Mouse (Mus musculus): Measurements from ENCODE around the gene Gap43.
"Not testable (repeated sequence)": the region's sequence is repeated elsewhere in the genome, so short reads cannot be mapped to it uniquely, and the experiment has no call there.

The Gap43 gene

GRCm38 (mm10) chr16:42294481-42294880, 46.0 kb downstream of the Gap43 start:
- no peak for DNase-seq (ENCODE audit: low spot score in 2 of 2)

GRCm38 (mm10) chr16:42294056-42294455, 46.4 kb downstream of the Gap43 start:
- DNase-seq (ENCODE audit: low spot score in 2 of 2): no peak

DNA sequence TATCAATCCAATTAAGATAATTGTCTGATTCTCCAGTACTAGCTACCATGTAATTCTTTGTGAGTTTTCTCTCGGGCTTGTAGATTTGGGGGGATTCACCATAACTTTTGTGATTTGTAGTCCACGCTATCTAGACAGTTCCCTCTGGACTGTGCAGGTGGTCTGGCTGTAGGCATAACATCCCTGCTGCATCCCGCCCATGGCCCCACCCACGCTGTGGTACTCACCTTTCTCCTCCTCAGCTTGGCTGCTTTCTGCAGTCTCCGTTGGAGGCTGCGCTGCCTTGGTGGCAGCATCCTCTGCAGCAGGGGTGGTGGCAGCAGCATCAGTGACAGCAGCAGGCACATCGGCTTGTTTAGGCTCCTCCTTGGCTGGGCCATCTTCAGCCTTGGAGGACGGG, 48.9 kb downstream of the Gap43 start:
- DNase-seq (ENCODE audit: low spot score in 2 of 2): no peak

- DNase-seq (ENCODE audit: low spot score in 2 of 2): no peak
Observed at GRCm38 (mm10) chr16:42284005-42284404, 56.4 kb downstream of the Gap43 start.

DNA sequence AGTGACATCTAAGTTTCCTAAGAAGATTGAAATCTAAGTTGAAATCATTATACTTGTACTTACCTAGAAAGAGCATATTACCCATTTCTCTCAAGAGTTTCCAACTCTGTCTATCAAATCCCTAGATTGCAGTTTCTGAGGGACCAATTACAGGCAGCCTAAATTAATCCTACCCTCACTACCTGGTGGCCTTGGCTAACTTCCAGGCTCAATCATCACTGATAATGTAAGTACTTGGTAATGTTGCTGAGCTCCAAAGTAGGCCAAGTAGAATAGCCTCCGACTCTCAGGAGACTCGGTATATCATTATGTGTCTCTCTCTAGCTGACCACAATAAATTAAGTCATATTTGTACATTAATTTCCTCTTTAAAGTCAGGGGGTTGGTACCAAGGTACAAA, 62.7 kb downstream of the Gap43 start:
- no peak for DNase-seq (ENCODE audit: low spot score in 2 of 2)

- DNase-seq (ENCODE audit: low spot score in 2 of 2): no peak
Observed at GRCm38 (mm10) chr16:42277268-42277667, 63.2 kb downstream of the Gap43 start.

GRCm38 (mm10) chr16:42276216-42277141, 64.0 kb downstream of the Gap43 start:
- peak; percentile 7 to 26 for DNase-seq (ENCODE audit: low spot score in 2 of 2)

DNA sequence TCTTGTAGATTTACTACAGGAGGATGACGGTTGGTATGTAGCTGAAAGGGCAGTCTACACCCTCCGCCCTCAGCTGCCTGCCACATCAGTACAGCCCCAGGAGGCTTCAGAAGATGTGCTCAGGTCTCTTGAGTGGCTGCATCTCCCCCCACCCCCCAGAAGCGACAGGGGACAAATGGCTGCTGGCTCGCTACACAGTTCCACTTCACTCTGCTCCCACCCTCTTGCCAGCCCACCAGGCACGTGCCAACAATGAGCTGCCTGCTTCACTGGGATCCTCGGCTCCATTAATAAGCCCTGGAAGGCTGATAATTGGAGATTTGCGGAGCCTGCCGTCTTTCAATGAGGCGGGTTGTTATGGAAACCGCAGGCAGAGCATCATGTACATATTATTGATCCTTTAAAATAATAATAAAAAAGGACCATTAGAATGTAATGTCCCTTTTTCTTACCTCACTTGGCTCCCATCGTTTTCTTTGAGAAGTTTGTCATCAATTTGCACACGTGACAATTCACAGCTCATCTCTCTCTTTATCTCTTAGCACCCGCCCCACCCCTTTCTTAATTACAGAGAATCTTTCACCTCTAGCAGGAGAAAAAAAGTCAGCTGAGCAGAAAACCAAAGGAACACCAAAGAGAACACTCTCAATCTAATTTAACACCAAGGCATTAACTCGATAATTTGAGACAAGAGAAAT, 64.8 kb downstream of the Gap43 start:
- no peak for DNase-seq (ENCODE audit: low spot score in 2 of 2)

GRCm38 (mm10) chr16:42271213-42271612, 69.2 kb downstream of the Gap43 start:
- no peak for DNase-seq (ENCODE audit: low spot score in 2 of 2)

DNA sequence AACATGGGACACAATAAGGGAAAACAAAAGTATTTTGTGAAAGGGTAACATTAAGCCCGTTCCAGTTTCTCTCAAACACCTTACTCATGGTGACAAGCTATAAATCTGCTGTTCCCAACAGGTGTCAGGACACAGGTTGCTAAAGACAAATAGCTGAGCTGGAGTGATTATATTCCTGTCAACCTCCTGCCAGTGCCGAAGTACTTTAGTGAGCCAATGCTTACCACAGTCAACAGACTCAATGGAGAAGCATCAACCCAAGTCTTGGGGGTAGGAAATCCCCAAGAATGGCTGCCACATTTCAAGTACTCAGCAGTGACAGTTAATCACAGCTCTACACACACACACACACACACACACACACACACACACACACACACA, 70.9 kb downstream of the Gap43 start:
- DNase-seq (ENCODE audit: low spot score in 2 of 2): no peak

GRCm38 (mm10) chr16:42268843-42269586, 71.4 kb downstream of the Gap43 start:
- DNase-seq (ENCODE audit: low spot score in 2 of 2): no peak

DNA sequence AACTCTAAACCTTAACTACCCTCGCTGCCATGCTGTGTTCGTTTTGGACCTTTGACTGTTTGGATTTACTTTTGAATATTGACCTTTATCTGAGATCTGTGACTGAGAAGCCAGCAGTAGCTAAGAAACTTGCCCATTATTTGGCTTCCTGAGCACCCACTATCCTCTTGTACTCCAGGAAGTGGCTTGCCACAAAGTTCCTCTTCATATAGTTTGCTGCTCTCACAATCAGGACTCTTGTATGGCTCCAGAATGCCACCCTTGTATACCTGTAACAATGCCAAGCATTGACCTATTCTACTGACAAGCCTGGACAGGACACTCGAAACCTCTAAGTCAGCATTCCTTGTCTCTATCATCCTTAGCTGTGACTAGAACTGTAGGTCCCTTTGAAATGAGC, 75.3 kb downstream of the Gap43 start:
- no peak for DNase-seq (ENCODE audit: low spot score in 2 of 2)

GRCm38 (mm10) chr16:42262935-42263542, 77.4 kb downstream of the Gap43 start:
- DNase-seq (ENCODE audit: low spot score in 2 of 2): no peak

- no peak for DNase-seq (ENCODE audit: low spot score in 2 of 2)
Observed at GRCm38 (mm10) chr16:42255693-42256092, 84.8 kb downstream of the Gap43 start.

DNA sequence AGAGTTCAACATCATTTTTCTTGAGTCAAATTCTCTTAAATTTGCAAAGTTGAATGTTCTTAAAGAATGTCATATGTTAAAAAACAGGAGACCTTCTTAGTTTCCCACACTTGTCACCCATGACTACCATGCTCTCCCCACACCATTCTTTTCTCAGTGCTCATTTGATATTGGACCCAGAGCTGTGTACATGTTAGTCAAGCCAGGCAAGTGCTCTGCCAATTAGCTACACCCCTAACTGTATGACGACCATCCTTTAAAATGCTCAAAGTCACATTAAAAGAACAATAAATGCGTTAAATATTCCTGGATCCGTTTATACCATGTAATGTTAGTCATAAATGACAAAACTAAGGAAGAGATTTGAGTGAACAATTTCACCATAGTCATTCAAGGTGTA, 85.2 kb downstream of the Gap43 start:
- DNase-seq (ENCODE audit: low spot score in 2 of 2): no peak

DNA sequence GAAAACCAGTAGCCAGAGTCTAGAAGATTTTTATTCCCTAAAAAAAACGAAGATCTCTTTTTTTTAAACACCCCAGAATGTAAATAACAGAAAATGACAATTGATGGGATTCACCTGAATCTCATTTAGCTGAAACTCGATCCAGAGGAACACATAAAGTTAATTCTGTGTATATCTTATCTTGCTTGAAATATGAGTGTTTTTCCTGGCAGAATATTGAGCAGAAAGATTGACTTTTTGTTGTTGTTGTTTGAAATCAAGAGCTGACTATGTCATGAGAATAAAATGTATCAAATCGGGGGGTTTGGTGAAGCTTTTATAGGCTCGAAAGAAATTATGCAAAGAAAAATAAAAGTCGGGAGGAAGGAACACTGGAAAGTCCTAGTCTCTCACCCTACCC, 88.2 kb downstream of the Gap43 start:
- DNase-seq (ENCODE audit: low spot score in 2 of 2): no peak

DNA sequence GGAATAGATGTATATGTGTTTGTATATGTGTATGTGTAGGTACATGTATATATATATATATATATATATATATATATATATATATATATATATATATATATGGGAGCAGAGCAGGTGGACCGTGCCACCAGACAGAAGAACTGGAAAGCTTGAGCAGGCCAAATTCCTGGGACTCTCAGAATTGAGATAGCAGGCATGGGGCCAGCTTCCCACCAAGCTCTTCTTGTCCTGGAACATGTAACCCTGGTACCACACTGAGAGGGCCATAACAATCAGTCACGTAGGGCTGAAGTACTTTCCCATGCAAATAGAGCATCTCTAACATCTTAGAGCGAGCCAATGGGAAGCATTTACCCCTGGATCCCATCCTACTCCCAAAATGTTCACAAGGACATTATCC, 96.3 kb downstream of the Gap43 start:
- not testable (repeated sequence) for DNase-seq (ENCODE audit: low spot score in 2 of 2)

- no peak for DNase-seq (ENCODE audit: low spot score in 2 of 2)
Observed at GRCm38 (mm10) chr16:42231306-42231705, 109.1 kb downstream of the Gap43 start.

Data from natural killer cell, adult 2 months (primary cell).